Comparison of ENCODE assay signal across 8 mouse cellular contexts in the genomic region with DNA sequence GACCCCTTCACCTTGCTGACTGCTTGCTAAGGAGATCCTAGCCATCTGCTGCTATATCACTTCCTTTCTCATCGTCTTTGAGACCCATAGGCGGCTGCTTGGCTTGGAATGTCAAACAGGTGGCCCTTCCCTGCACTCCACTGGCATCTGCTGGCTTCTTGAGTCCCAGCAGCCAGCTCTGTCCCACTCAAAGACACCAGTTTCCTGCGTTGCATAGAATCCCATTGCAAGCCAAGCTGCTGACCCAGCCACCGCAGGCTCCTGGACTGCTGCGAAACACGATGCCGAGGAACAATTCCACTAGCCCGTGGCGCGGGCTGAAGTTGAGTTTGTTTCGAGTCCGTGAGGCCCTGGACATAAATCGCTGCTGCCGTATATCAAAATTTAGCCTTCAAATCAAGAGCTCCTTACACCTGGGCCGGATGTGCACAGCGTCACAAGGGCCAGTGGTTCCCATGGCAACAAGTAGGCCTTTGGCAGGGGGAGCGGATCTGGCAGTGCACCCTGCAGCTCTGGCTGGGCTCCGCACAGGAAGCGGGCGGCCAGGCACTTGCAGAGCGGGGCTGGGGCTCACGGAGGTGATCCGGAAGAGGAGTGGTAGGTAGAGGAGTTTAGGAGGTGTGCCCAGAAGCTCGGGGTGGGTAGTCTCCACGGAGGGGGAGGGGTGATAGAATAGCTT. TPM values are rescaled to one million over a fixed set of nuclear protein-coding genes. Genes with fewer than 3 reads are reported as not detected.
DNase-seq lines count a peak whose midpoint lies in the region; ATAC-seq lines count a peak whose summit lies in the region.

A gene (plus strand): TSS at position 476 of the 679 bp plus-strand sequence.

- DNase-seq in adrenal gland, adult 18-20 months (ENCODE audit: low spot score in 2 of 2) = peak; percentile 61 to 63
- peak; percentile 69 for DNase-seq in embryo, embryonic 11.5 days (ENCODE audit: low read depth, low spot score)
- DNase-seq in heart, adult 11 months = peak; percentile 99
- DNase-seq in left cerebral cortex, postnatal 14 days (ENCODE audit: low spot score in 2 of 2) = peak; percentile 40 to 62
- DNase-seq in right cerebral cortex, postnatal 25 days = peak; percentile 54
- peak; percentile 50 to 75 for DNase-seq in urinary bladder, postnatal 36 days (ENCODE audit: low spot score in 2 of 2)

- ATAC-seq in intestine, embryonic 16.5 days = peak; percentile 93
- ATAC-seq in megakaryocyte progenitor cell, adult 5-6 weeks (replicated peaks; ENCODE audit: poor library complexity) = peak; percentile 94

- H3K27me3 ChIP-seq in intestine, embryonic 16.5 days (replicated peaks; ENCODE audit: control insufficient read depth, insufficient read depth, low read length) = no peaks in the 10 kb centered on the region

- no peaks in the 10 kb centered on the region for H3K9me3 ChIP-seq in intestine, embryonic 16.5 days (ENCODE audit: control insufficient read depth, low read length)

- 2% methylated on average over 25 of the region's 25 CpGs for WGBS in intestine, embryonic 16.5 days

- peak within 1 kb of the TSS; percentile 38 for H3K4me3 ChIP-seq in intestine, embryonic 16.5 days (ENCODE audit: low read length)

- H3K9ac ChIP-seq in intestine, embryonic 16.5 days (ENCODE audit: low read depth, low read length) = peak within 1 kb of the TSS; percentile 60

- no peaks in the 10 kb centered on the region for H3K36me3 ChIP-seq in intestine, embryonic 16.5 days (ENCODE audit: control insufficient read depth, insufficient read depth, low read length)

- H3K27ac ChIP-seq in intestine, embryonic 16.5 days (ENCODE audit: low read length) = peak within 1 kb of the TSS; percentile 5; the same call in 1 of the 2 replicates

- intact Hi-C loops in left cerebral cortex, postnatal 14 days (cut with DNase I) = no loop called here

- peaks cover 9% of the 10 kb centered on the region for H3K4me1 ChIP-seq in intestine, embryonic 16.5 days (ENCODE audit: control insufficient read depth, insufficient read depth, low read length)

- peak within 1 kb of the TSS; percentile 74 for H3K4me2 ChIP-seq in intestine, embryonic 16.5 days (ENCODE audit: low read depth, low read length)

RNA-seq across cellular contexts. Expression of the gene that starts here (rescaled TPM):
- total RNA-seq in adrenal gland, adult 18-20 months (2021) = under 1 TPM in 1 of 2 experiments, not detected in 1; 0.27 TPM
- 0.18 TPM in 1 of 2 replicates, not detected in the other for polyA plus RNA-seq in intestine, embryonic 16.5 days (2015; fragmentation: Nextera tagmentation; extraction: Ambion mirVana)
- total RNA-seq in left cerebral cortex, postnatal 14 days (2021) = not detected
- total RNA-seq in megakaryocyte progenitor cell, adult 5-6 weeks (2015) = not detected in 2 replicates
- total RNA-seq in megakaryocyte progenitor cell, adult 5-6 weeks (2017) = not detected in 2 replicates

Comparison
In these comparisons a context has a peak if more than half of its experiments do, and no peak if none do; other contexts are left out.
1. Peak in every context shown above with its lines: DNase-seq, ATAC-seq, H3K4me3 ChIP-seq and H3K27ac ChIP-seq.
2. Peak in DNase-seq in adrenal gland, adult 18-20 months; RNA of the gene not detected or under 1 TPM.
3. Peak in ATAC-seq, H3K4me3 ChIP-seq, H3K27ac ChIP-seq, H3K9ac ChIP-seq and H3K4me2 ChIP-seq in intestine, embryonic 16.5 days; RNA of the gene not detected or under 1 TPM.
4. Peak in DNase-seq in left cerebral cortex, postnatal 14 days; RNA of the gene not detected or under 1 TPM.
5. Peak in ATAC-seq in megakaryocyte progenitor cell, adult 5-6 weeks; RNA of the gene not detected or under 1 TPM.